Mouse (Mus musculus): Measurements from ENCODE around the gene Mrpl54.

GRCm38 (mm10) chr10:81302288-81302687 lies 35.6 kb upstream of the Mrpl54 start:
- TF ChIP-seq CTCF (conservative IDR thresholded peaks at IDR 0.05; ENCODE audit: low read length) = no peak
- TF ChIP-seq NANOG (IDR thresholded peaks at IDR 0.05; ENCODE audit: borderline replicate concordance, low read length) = no peak
